Comparison of ENCODE assay signal across 7 mouse cellular contexts in the genomic region with DNA sequence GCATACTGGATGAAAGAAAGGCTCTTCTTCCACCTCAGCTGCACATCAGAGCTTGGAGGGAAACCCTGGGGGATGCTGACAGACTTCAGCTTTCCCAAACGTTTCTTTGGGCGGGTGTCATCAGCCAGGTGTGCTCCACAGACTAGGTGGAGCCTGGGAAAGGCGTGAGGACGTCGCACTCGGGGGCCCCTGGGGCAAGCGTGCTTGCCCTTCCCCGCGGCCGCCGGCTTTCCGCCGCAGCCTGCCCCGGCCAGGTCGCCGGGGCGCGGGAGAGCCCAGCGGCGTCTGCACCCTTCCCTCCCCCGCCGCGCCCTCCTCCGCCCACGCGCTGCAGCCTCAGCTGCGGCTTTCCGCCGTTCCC. TPM values are rescaled to one million over a fixed set of nuclear protein-coding genes. Genes with fewer than 3 reads are reported as not detected.
DNase-seq lines count a peak whose midpoint lies in the region; ATAC-seq and TF ChIP-seq lines count a peak whose summit lies in the region.

No protein-coding gene starts in this region.

- no peak for TF ChIP-seq POLR2A in spleen, adult 2 months (IDR thresholded peaks at IDR 0.05; ENCODE audit: low read depth, low read length)

- peaks cover 4% of the 10 kb centered on the region for H3K4me1 ChIP-seq in spleen, adult 2 months (ENCODE audit: control insufficient read depth, insufficient read depth, insufficient read length)
- peaks cover 17% of the 10 kb centered on the region; the same call in 1 of the 2 replicates for H3K4me1 ChIP-seq in embryonic facial prominence, embryonic 15.5 days
- no peaks in the 10 kb centered on the region for H3K4me1 ChIP-seq in limb, embryonic 11.5 days (ENCODE audit: control insufficient read depth, insufficient read depth, low read length)
- H3K4me1 ChIP-seq in neural tube, embryonic 15.5 days, result peaks cover 15% of the 10 kb centered on the region

- H3K4me3 ChIP-seq in spleen, adult 2 months (ENCODE audit: extremely low read depth, insufficient read depth, insufficient read length), result peak overlapping the region; percentile 77
- peak overlapping the region; percentile 66 for H3K4me3 ChIP-seq in embryonic facial prominence, embryonic 15.5 days (replicated peaks)
- peak overlapping the region; percentile 58 for H3K4me3 ChIP-seq in limb, embryonic 11.5 days (ENCODE audit: low read depth, low read length)
- peak overlapping the region; percentile 72 for H3K4me3 ChIP-seq in neural tube, embryonic 15.5 days (replicated peaks)

- no peaks in the 10 kb centered on the region for H3K36me3 ChIP-seq in spleen, adult 2 months (ENCODE audit: control insufficient read depth, insufficient read depth, low read length)
- H3K36me3 ChIP-seq in embryonic facial prominence, embryonic 15.5 days, result no peaks in the 10 kb centered on the region
- H3K36me3 ChIP-seq in limb, embryonic 11.5 days (ENCODE audit: control insufficient read depth, insufficient read depth, low read length), result no peaks in the 10 kb centered on the region
- H3K36me3 ChIP-seq in neural tube, embryonic 15.5 days, result no peaks in the 10 kb centered on the region

- no peak for ATAC-seq in embryonic facial prominence, embryonic 15.5 days (ENCODE audit: insufficient number of reproducible peaks, low FRiP score, low TSS enrichment, low read depth)
- no peak for ATAC-seq in limb, embryonic 11.5 days (ENCODE audit: insufficient number of reproducible peaks, low FRiP score, low TSS enrichment, low read depth)
- no peak; the same call in 1 of the 2 replicates for ATAC-seq in neural tube, embryonic 15.5 days (ENCODE audit: low FRiP score)

- H3K9me3 ChIP-seq in embryonic facial prominence, embryonic 15.5 days (replicated peaks), result no peaks in the 10 kb centered on the region
- H3K9me3 ChIP-seq in limb, embryonic 11.5 days (ENCODE audit: control insufficient read depth, low read length), result no peaks in the 10 kb centered on the region
- H3K9me3 ChIP-seq in neural tube, embryonic 15.5 days (replicated peaks), result no peaks in the 10 kb centered on the region

- no peak for TF ChIP-seq CTCF in spleen, adult 2 months (IDR thresholded peaks at IDR 0.05; ENCODE audit: extremely low read depth, insufficient read depth, insufficient read length, insufficient replicate concordance)

- peak overlapping the region; percentile 58 for H3K9ac ChIP-seq in embryonic facial prominence, embryonic 15.5 days
- peak overlapping the region; percentile 93 for H3K9ac ChIP-seq in limb, embryonic 11.5 days (ENCODE audit: low read length)
- peak overlapping the region; percentile 78 for H3K9ac ChIP-seq in neural tube, embryonic 15.5 days (replicated peaks)

- under 1% methylated on average over 28 of the region's 29 CpGs for WGBS in spleen, adult 2 months
- WGBS in embryonic facial prominence, embryonic 15.5 days, result under 1% methylated on average over 24 of the region's 29 CpGs
- WGBS in limb, embryonic 11.5 days, result under 1% methylated on average over 29 of the region's 29 CpGs
- WGBS in neural tube, embryonic 15.5 days, result 0% methylated on average over 29 of the region's 29 CpGs

- peak overlapping the region; percentile 97 for H3K27ac ChIP-seq in spleen, adult 2 months (ENCODE audit: insufficient read depth, low read length)
- H3K27ac ChIP-seq in embryonic facial prominence, embryonic 15.5 days (replicated peaks), result peak overlapping the region; percentile 95
- peak overlapping the region; percentile 86 for H3K27ac ChIP-seq in limb, embryonic 11.5 days (replicated peaks; ENCODE audit: low read depth, low read length)
- peak overlapping the region; percentile 92 for H3K27ac ChIP-seq in neural tube, embryonic 15.5 days (replicated peaks)

- H3K4me2 ChIP-seq in embryonic facial prominence, embryonic 15.5 days (replicated peaks), result peak overlapping the region; percentile 79
- peak overlapping the region; percentile 94 for H3K4me2 ChIP-seq in limb, embryonic 11.5 days (ENCODE audit: low read depth, severe bottlenecking)
- H3K4me2 ChIP-seq in neural tube, embryonic 15.5 days, result peak overlapping the region; percentile 94

- DNase-seq in spleen, adult 2 months (ENCODE audit: low read depth in 1 of 2, low spot score in 2 of 2), result no peak
- DNase-seq in spleen, postnatal 14 days (ENCODE audit: low spot score in 2 of 2), result no peak
- DNase-seq in limb, embryonic 11.5 days (ENCODE audit: low spot score), result no peak
- DNase-seq in cerebellum, postnatal 14 days, result no peak
- no peak for DNase-seq in kidney, postnatal 4 days

- H3K27me3 ChIP-seq in spleen, adult 2 months (ENCODE audit: control insufficient read depth, insufficient read depth, low read length), result no peaks in the 10 kb centered on the region
- no peaks in the 10 kb centered on the region for H3K27me3 ChIP-seq in embryonic facial prominence, embryonic 15.5 days
- no peaks in the 10 kb centered on the region for H3K27me3 ChIP-seq in limb, embryonic 11.5 days (ENCODE audit: control insufficient read depth, insufficient read depth, low read length)
- no peaks in the 10 kb centered on the region for H3K27me3 ChIP-seq in neural tube, embryonic 15.5 days (replicated peaks)

RNA-seq across cellular contexts. Expression of gene Tcf12, which starts 21.0 kb away (rescaled TPM):
- polyA plus RNA-seq in spleen, adult 2 months (2012; rRNA removed), result 52.1 and 52.5 TPM in 2 replicates
- polyA plus RNA-seq in embryonic facial prominence, embryonic 15.5 days (2015; fragmentation: Nextera tagmentation; extraction: Ambion mirVana), result 104 and 112 TPM in 2 replicates
- 191 and 194 TPM in 2 replicates for polyA plus RNA-seq in limb, embryonic 11.5 days (2014; fragmentation: Nextera tagmentation; extraction: Ambion mirVana)
- polyA plus RNA-seq in neural tube, embryonic 15.5 days (2015; fragmentation: Nextera tagmentation; extraction: Ambion mirVana), result 53.7 and 57.2 TPM in 2 replicates
